Mouse (Mus musculus): ENCODE data around the gene Chrm5. TPM values are rescaled to one million over a fixed set of nuclear protein-coding genes. Genes with fewer than 3 reads are reported as not detected.
A peak's percentile ranks its signal among the peaks of the same experiment; 100 is the strongest.

Chrm5 gene
- polyA plus RNA-seq, 1 experiment from 2014 or later, result not detected

- Histone ChIP-seq H3K27ac (no peak overlapping the region), H3K4me3 (replicated peaks) (no peak overlapping the region), H3K4me1 (peaks cover 5% of the 10 kb centered on the region; the same call in 1 of the 2 replicates), H3K9ac (no peak overlapping the region), H3K27me3 (replicated peaks) (no peaks in the 10 kb centered on the region), H3K9me3 (no peaks in the 10 kb centered on the region), H3K4me2 (no peak overlapping the region), H3K36me3 (no peaks in the 10 kb centered on the region)
- 69% methylated on average over 7 of the region's 7 CpGs for WGBS
- no peak for ATAC-seq (ENCODE audit: insufficient read depth, low FRiP score, low read depth)
Observed at GRCm38 (mm10) chr2:112497851-112498250, 17.3 kb upstream of the Chrm5 start.

GRCm38 (mm10) chr2:112493539-112494260, 13.1 kb upstream of the Chrm5 start:
- H3K9me3 ChIP-seq, result no peaks in the 10 kb centered on the region
- no peak for ATAC-seq (ENCODE audit: insufficient read depth, low FRiP score, low read depth)
- peak overlapping the region; percentile 68 for H3K4me2 ChIP-seq
- H3K36me3 ChIP-seq, result no peaks in the 10 kb centered on the region
- peak overlapping the region; percentile 99 for H3K27ac ChIP-seq
- WGBS, result 35% methylated on average over 11 of the region's 11 CpGs
- H3K27me3 ChIP-seq (replicated peaks), result no peaks in the 10 kb centered on the region
- peak overlapping the region; percentile 79 for H3K4me3 ChIP-seq (replicated peaks)
- peak overlapping the region; percentile 91; the same call in 1 of the 2 replicates for H3K9ac ChIP-seq
- no peaks in the 10 kb centered on the region for H3K4me1 ChIP-seq

GRCm38 (mm10) chr2:112492856-112493538, 12.4 kb upstream of the Chrm5 start, which contains the start of gene Aven:
TSS of gene Aven (plus strand) at chr2:112492964.
- H3K4me1 ChIP-seq, result no peaks in the 10 kb centered on the region
- H3K9me3 ChIP-seq, result no peaks in the 10 kb centered on the region
- peak; percentile 94 for ATAC-seq (ENCODE audit: insufficient read depth, low FRiP score, low read depth)
- WGBS, result under 1% methylated on average over 69 of the region's 87 CpGs
- H3K27me3 ChIP-seq (replicated peaks), result no peaks in the 10 kb centered on the region
- peak within 1 kb of the TSS; percentile 99 for H3K27ac ChIP-seq
- peak within 1 kb of the TSS; percentile 68 for H3K4me2 ChIP-seq
- peak within 1 kb of the TSS; percentile 91 for H3K9ac ChIP-seq
- peak within 1 kb of the TSS; percentile 79 for H3K4me3 ChIP-seq (replicated peaks)
- no peaks in the 10 kb centered on the region for H3K36me3 ChIP-seq

GRCm38 (mm10) chr2:112492431-112492855, 11.9 kb upstream of the Chrm5 start:
- peak overlapping the region; percentile 99 for H3K27ac ChIP-seq
- peak overlapping the region; percentile 68 for H3K4me2 ChIP-seq
- H3K9ac ChIP-seq, result peak overlapping the region; percentile 91; the same call in 1 of the 2 replicates
- no peaks in the 10 kb centered on the region for H3K9me3 ChIP-seq
- peak overlapping the region; percentile 79 for H3K4me3 ChIP-seq (replicated peaks)
- H3K27me3 ChIP-seq (replicated peaks), result no peaks in the 10 kb centered on the region
- no peaks in the 10 kb centered on the region for H3K36me3 ChIP-seq
- no peaks in the 10 kb centered on the region for H3K4me1 ChIP-seq
- no peak for ATAC-seq (ENCODE audit: insufficient read depth, low FRiP score, low read depth)
- WGBS, result 8% methylated on average over 9 of the region's 9 CpGs

GRCm38 (mm10) chr2:112491629-112492028, 11.1 kb upstream of the Chrm5 start:
- Histone ChIP-seq H3K36me3 (no peaks in the 10 kb centered on the region), H3K4me1 (no peaks in the 10 kb centered on the region), H3K9ac (no peak overlapping the region), H3K27ac (no peak overlapping the region), H3K27me3 (replicated peaks) (no peaks in the 10 kb centered on the region), H3K4me3 (replicated peaks) (no peak overlapping the region), H3K9me3 (no peaks in the 10 kb centered on the region), H3K4me2 (0 out of 2 replicates have a peak overlapping the region, but pooled peaks have one; percentile 68)
- WGBS, result 54% methylated on average over 5 of the region's 5 CpGs
- no peak for ATAC-seq (ENCODE audit: insufficient read depth, low FRiP score, low read depth)

- no peaks in the 10 kb centered on the region for H3K27me3 ChIP-seq (replicated peaks)
- H3K4me2 ChIP-seq, result no peak overlapping the region
- H3K4me1 ChIP-seq, result no peaks in the 10 kb centered on the region
- H3K9me3 ChIP-seq, result no peaks in the 10 kb centered on the region
- no peak overlapping the region for H3K27ac ChIP-seq
- H3K9ac ChIP-seq, result no peak overlapping the region
- 71% methylated on average over 11 of the region's 11 CpGs for WGBS
- no peak overlapping the region for H3K4me3 ChIP-seq (replicated peaks)
- no peaks in the 10 kb centered on the region for H3K36me3 ChIP-seq
- ATAC-seq (ENCODE audit: insufficient read depth, low FRiP score, low read depth), result no peak
Observed at GRCm38 (mm10) chr2:112490483-112491196, 10.1 kb upstream of the Chrm5 start.

GRCm38 (mm10) chr2:112484886-112485285, 4.3 kb upstream of the Chrm5 start:
- Histone ChIP-seq H3K36me3 (no peaks in the 10 kb centered on the region), H3K4me2 (no peak overlapping the region), H3K27me3 (replicated peaks) (no peaks in the 10 kb centered on the region), H3K9ac (no peak overlapping the region), H3K4me1 (no peaks in the 10 kb centered on the region; the same call in 1 of the 2 replicates), H3K9me3 (no peaks in the 10 kb centered on the region), H3K4me3 (replicated peaks) (no peak overlapping the region), H3K27ac (no peak overlapping the region)
- 0 out of 2 replicates have a peak, but pooled peaks have one; percentile 14 for ATAC-seq (ENCODE audit: insufficient read depth, low FRiP score, low read depth)
- 67% methylated on average over 2 of the region's 2 CpGs for WGBS

GRCm38 (mm10) chr2:112483334-112483651, 2.7 kb upstream of the Chrm5 start:
- Histone ChIP-seq H3K27me3 (replicated peaks) (no peaks in the 10 kb centered on the region), H3K4me3 (replicated peaks) (no peak overlapping the region), H3K36me3 (no peaks in the 10 kb centered on the region), H3K4me2 (no peak overlapping the region), H3K4me1 (no peaks in the 10 kb centered on the region; the same call in 1 of the 2 replicates), H3K27ac (peak overlapping the region; percentile 28; the same call in 1 of the 2 replicates), H3K9ac (no peak overlapping the region), H3K9me3 (no peaks in the 10 kb centered on the region)
- ATAC-seq (ENCODE audit: insufficient read depth, low FRiP score, low read depth), result no peak
- WGBS, result 66% methylated on average over 2 of the region's 2 CpGs

- no peak overlapping the region for H3K9ac ChIP-seq
- ATAC-seq (ENCODE audit: insufficient read depth, low FRiP score, low read depth), result 0 out of 2 replicates have a peak, but pooled peaks have one; percentile 22
Observed at GRCm38 (mm10) chr2:112482533-112483333, 2.2 kb upstream of the Chrm5 start.

GRCm38 (mm10) chr2:112481564-112481963, 995 bp upstream of the Chrm5 start:
- no peaks in the 10 kb centered on the region; the same call in 1 of the 2 replicates for H3K4me1 ChIP-seq
- no peak overlapping the region for H3K27ac ChIP-seq
- no peaks in the 10 kb centered on the region for H3K36me3 ChIP-seq
- H3K9ac ChIP-seq, result no peak overlapping the region
- ATAC-seq (ENCODE audit: insufficient read depth, low FRiP score, low read depth), result no peak
- H3K4me3 ChIP-seq (replicated peaks), result no peak overlapping the region
- WGBS, result 2% methylated on average over 2 of the region's 2 CpGs
- H3K9me3 ChIP-seq, result no peaks in the 10 kb centered on the region
- H3K4me2 ChIP-seq, result no peak overlapping the region
- no peaks in the 10 kb centered on the region for H3K27me3 ChIP-seq (replicated peaks)

More at GRCm38 (mm10) chr2:112482533-112483333, 2.2 kb upstream of the Chrm5 start:
- Histone ChIP-seq H3K27ac (peak overlapping the region; percentile 28; the same call in 1 of the 2 replicates), H3K4me2 (no peak overlapping the region), H3K4me3 (replicated peaks) (no peak overlapping the region), H3K9me3 (no peaks in the 10 kb centered on the region), H3K4me1 (no peaks in the 10 kb centered on the region; the same call in 1 of the 2 replicates), H3K27me3 (replicated peaks) (no peaks in the 10 kb centered on the region), H3K36me3 (no peaks in the 10 kb centered on the region)
- 57% methylated on average over 5 of the region's 5 CpGs for WGBS

GRCm38 (mm10) chr2:112476554-112476953, 4.0 kb downstream of the Chrm5 start:
- WGBS, result 68% methylated on average over 6 of the region's 6 CpGs
- Histone ChIP-seq H3K4me2 (0 out of 2 replicates have a peak overlapping the region, but pooled peaks have one; percentile 3), H3K27ac (peak overlapping the region; percentile 57; the same call in 1 of the 2 replicates)

More at GRCm38 (mm10) chr2:112476554-112476953, 4.0 kb downstream of the Chrm5 start:
- no peaks in the 10 kb centered on the region for H3K36me3 ChIP-seq
- no peaks in the 10 kb centered on the region for H3K9me3 ChIP-seq
- no peaks in the 10 kb centered on the region for H3K27me3 ChIP-seq (replicated peaks)
- no peak overlapping the region for H3K9ac ChIP-seq
- ATAC-seq (ENCODE audit: insufficient read depth, low FRiP score, low read depth), result peak; percentile 72
- H3K4me1 ChIP-seq, result no peaks in the 10 kb centered on the region
- H3K4me3 ChIP-seq (replicated peaks), result no peak overlapping the region

All from stomach, embryonic 15.5 days (tissue).